Mouse (Mus musculus): ENCODE results near the gene Tmem97. TPM values are rescaled to one million over a fixed set of nuclear protein-coding genes. Genes with fewer than 3 reads are reported as not detected.
"Not testable (repeated sequence)": the region's sequence is repeated elsewhere in the genome, so short reads cannot be mapped to it uniquely, and the experiment has no call there.

The Tmem97 gene
- polyA plus RNA-seq, 1 experiment from 2014 or later = 73.5 TPM

GRCm38 (mm10) chr11:78549491-78549987, 1.0 kb downstream of the Tmem97 start:
- H3K9me3 ChIP-seq (replicated peaks) = no peaks in the 10 kb centered on the region
- H3K4me3 ChIP-seq (replicated peaks) = peak overlapping the region; percentile 64
- peak overlapping the region; percentile 78 for H3K4me2 ChIP-seq (replicated peaks)
- WGBS = 10% methylated on average over 5 of the region's 5 CpGs
- H3K27me3 ChIP-seq = no peaks in the 10 kb centered on the region
- H3K4me1 ChIP-seq = peaks cover 21% of the 10 kb centered on the region
- H3K9ac ChIP-seq = peak overlapping the region; percentile 53
- 0 out of 2 replicates have a peak overlapping the region, but pooled peaks have one; percentile 81 for H3K27ac ChIP-seq (replicated peaks)
- peaks cover 9% of the 10 kb centered on the region; the same call in 1 of the 2 replicates for H3K36me3 ChIP-seq
- ATAC-seq (ENCODE audit: insufficient number of reproducible peaks, low FRiP score, low TSS enrichment, low read depth) = no peak

DNA sequence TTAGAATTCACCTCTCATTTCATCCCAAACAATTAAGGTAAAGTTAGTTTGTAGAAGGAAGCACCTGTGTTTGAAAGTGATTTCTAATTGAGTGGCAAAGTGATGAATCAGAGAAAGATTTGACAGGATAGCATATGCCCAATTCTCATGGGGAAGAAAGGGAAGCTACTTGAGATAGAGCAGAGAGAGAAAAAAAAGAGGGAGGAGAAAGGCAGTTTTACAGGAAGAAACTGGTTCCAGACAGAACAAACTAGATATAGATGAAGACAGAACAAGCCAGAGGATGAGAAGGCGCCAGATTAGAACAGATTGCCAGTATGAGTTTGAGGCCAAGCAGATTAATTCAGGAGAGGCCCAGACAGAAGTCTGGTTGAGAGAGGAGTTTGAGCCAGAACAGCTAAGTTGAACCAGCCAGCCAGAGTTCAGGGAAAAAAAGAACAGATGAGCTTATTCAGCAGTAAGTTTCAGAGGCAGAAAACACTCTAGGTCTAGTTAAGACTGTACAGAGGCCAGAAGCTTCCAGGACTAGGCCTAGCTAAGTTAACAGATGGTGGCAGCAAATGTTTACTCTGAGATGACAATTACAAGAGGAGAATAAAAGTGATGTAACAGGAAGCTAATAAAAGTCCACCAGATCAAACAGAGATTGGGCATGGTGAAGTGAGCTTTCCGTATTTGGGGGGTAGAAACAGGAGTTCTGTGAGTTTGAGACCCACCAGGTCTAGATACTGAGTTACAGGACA, 2.7 kb downstream of the Tmem97 start:
- H3K4me3 ChIP-seq (replicated peaks) = no peak overlapping the region
- H3K9me3 ChIP-seq (replicated peaks) = no peaks in the 10 kb centered on the region
- no peak for ATAC-seq (ENCODE audit: insufficient number of reproducible peaks, low FRiP score, low TSS enrichment, low read depth)
- 89% methylated on average over 2 of the region's 2 CpGs for WGBS
- peaks cover 21% of the 10 kb centered on the region; the same call in 1 of the 2 replicates for H3K36me3 ChIP-seq
- H3K27ac ChIP-seq (replicated peaks) = no peak overlapping the region
- H3K4me2 ChIP-seq (replicated peaks) = no peak overlapping the region
- no peaks in the 10 kb centered on the region for H3K27me3 ChIP-seq
- no peak overlapping the region for H3K9ac ChIP-seq
- peaks cover 21% of the 10 kb centered on the region for H3K4me1 ChIP-seq

GRCm38 (mm10) chr11:78545181-78545580, 5.4 kb downstream of the Tmem97 start:
- no peak overlapping the region for H3K9ac ChIP-seq
- 64% methylated on average over 8 of the region's 8 CpGs for WGBS

GRCm38 (mm10) chr11:78544449-78545111, 6.0 kb downstream of the Tmem97 start:
- peaks cover 45% of the 10 kb centered on the region for H3K36me3 ChIP-seq
- ATAC-seq (ENCODE audit: insufficient number of reproducible peaks, low FRiP score, low TSS enrichment, low read depth) = no peak
- H3K4me1 ChIP-seq = peaks cover 14% of the 10 kb centered on the region
- H3K9ac ChIP-seq = no peak overlapping the region
- no peaks in the 10 kb centered on the region for H3K9me3 ChIP-seq (replicated peaks)
- H3K4me3 ChIP-seq (replicated peaks) = no peak overlapping the region
- no peak overlapping the region for H3K4me2 ChIP-seq (replicated peaks)
- WGBS = 91% methylated on average over 7 of the region's 7 CpGs
- H3K27ac ChIP-seq (replicated peaks) = no peak overlapping the region
- no peaks in the 10 kb centered on the region for H3K27me3 ChIP-seq

More at GRCm38 (mm10) chr11:78545181-78545580, 5.4 kb downstream of the Tmem97 start:
- no peak overlapping the region for H3K27ac ChIP-seq (replicated peaks)
- H3K36me3 ChIP-seq = peaks cover 39% of the 10 kb centered on the region
- no peaks in the 10 kb centered on the region for H3K9me3 ChIP-seq (replicated peaks)
- H3K4me2 ChIP-seq (replicated peaks) = no peak overlapping the region
- H3K4me3 ChIP-seq (replicated peaks) = no peak overlapping the region
- ATAC-seq (ENCODE audit: insufficient number of reproducible peaks, low FRiP score, low TSS enrichment, low read depth) = no peak
- H3K4me1 ChIP-seq = peaks cover 17% of the 10 kb centered on the region
- H3K27me3 ChIP-seq = no peaks in the 10 kb centered on the region

- H3K9me3 ChIP-seq (replicated peaks) = no peaks in the 10 kb centered on the region
- peaks cover 52% of the 10 kb centered on the region for H3K36me3 ChIP-seq
- H3K4me1 ChIP-seq = peaks cover 19% of the 10 kb centered on the region
- WGBS = 64% methylated on average over 3 of the region's 3 CpGs
- H3K4me3 ChIP-seq (replicated peaks) = no peak overlapping the region
- no peaks in the 10 kb centered on the region for H3K27me3 ChIP-seq
- no peak overlapping the region for H3K4me2 ChIP-seq (replicated peaks)
- H3K9ac ChIP-seq = no peak overlapping the region
- ATAC-seq (ENCODE audit: insufficient number of reproducible peaks, low FRiP score, low TSS enrichment, low read depth) = no peak
- peak overlapping the region; percentile 67; the same call in 1 of the 2 replicates for H3K27ac ChIP-seq (replicated peaks)
These were observed 10.2 kb downstream of the Tmem97 start for GRCm38 (mm10) chr11:78540358-78540757.

DNA sequence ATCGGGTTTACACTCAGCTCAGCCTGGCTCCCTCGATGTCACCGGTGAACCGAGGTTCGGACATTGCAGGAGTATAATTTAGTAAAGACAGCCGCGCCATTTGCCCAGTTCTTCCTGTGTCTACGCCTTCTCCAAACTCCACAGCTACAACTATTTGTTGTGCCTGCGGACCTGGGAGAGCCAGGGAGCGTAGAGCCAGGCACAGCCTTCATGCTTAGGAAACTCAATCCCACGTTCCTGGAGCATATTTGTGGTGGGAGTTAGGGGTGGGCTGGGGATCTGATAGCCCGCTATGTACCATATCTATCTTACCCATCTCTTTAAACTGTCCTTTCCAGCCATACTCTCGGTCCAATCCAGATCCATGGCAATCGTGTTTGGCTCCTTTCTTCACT, 13.9 kb downstream of the Tmem97 start:
- peak overlapping the region; percentile 94 for H3K4me3 ChIP-seq (replicated peaks)
- H3K27ac ChIP-seq (replicated peaks) = peak overlapping the region; percentile 96
- 1% methylated on average over 14 of the region's 14 CpGs for WGBS
- no peaks in the 10 kb centered on the region for H3K9me3 ChIP-seq (replicated peaks)
- peak overlapping the region; percentile 81 for H3K9ac ChIP-seq
- ATAC-seq (ENCODE audit: insufficient number of reproducible peaks, low FRiP score, low TSS enrichment, low read depth) = no peak
- H3K36me3 ChIP-seq = peaks cover 30% of the 10 kb centered on the region
- H3K27me3 ChIP-seq = no peaks in the 10 kb centered on the region
- H3K4me2 ChIP-seq (replicated peaks) = peak overlapping the region; percentile 82
- peaks cover 31% of the 10 kb centered on the region for H3K4me1 ChIP-seq

DNA sequence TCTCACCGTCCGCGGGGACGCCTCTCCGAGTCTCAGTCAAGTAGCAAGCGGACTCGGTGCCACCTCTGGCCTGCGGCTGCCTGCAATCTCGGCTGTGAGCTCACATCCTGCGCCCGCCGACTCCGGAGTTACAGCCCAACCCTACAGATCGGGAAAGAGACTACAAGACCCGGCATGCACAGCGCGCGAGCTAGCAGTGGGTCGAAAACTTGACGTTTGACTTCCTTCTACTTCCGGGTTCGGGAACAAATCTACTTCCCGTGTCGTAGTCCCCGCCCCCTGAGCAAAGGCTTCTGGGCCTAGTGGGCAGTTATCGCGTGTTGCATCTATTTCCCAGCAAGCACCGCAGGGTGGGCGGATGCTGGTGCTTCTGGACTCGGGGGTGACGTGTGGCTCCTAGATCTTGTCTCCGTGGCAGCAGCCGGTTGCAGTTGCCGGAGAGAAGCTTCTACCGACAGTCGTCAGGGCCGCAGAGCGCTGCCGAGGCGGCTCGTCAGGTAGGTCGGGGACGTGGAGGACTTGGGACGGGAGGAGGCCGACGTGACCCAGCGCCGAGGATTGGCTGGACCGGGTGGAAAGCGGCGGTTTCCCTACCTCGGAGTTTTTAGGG, 14.4 kb downstream of the Tmem97 start, which contains the start of the genes Tnfaip1 and Ift20:
Tnfaip1 (minus strand) TSS at position 253 of the 610 bp plus-strand sequence.
Ift20 (plus strand) TSS at position 282 of the 610 bp plus-strand sequence.
- Histone ChIP-seq H3K36me3 (peaks cover 27% of the 10 kb centered on the region), H3K4me1 (peaks cover 31% of the 10 kb centered on the region), H3K4me2 (replicated peaks) (peak within 1 kb of the TSS; percentile 82), H3K27me3 (no peaks in the 10 kb centered on the region), H3K4me3 (replicated peaks) (peak within 1 kb of the TSS; percentile 94), H3K9me3 (replicated peaks) (no peaks in the 10 kb centered on the region), H3K9ac (peak within 1 kb of the TSS; percentile 85), H3K27ac (replicated peaks) (peak within 1 kb of the TSS; percentile 98)
- under 1% methylated on average over 52 of the region's 52 CpGs for WGBS
- peak; percentile 98 for ATAC-seq (ENCODE audit: insufficient number of reproducible peaks, low FRiP score, low TSS enrichment, low read depth)

DNA sequence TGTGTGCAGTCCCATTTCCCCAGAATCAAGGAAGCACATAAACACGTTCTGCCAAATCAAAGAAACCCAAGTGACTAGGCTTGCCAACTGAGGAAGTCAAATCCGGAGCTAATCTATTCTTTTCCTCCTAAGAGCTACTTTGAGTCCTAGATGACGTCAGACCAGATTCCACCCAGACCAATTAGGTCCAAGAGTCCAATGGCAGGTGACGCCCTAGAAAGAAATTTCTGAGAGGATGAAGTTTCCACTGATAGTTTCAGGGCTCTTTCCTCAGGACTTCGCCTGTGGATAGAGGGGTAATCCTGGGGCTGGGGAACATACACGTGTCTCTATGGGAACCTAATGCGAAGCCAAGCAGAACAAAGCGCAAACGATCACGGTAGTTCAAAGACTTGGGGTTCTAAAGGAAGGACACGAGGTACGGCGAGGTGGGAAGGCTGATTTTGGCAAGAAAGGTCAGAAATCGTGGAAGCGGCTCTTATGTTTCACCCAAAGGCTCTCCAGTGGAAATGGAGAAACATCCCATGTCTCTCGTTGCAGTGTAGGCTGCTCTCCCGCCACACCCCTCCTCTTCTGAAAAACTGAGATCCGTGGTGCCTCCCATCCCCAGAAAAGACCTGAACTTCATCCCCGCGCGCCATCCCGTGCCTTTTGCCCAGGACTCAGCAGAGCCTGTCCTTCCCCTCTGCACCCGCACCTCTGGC, 15.0 kb downstream of the Tmem97 start:
- Histone ChIP-seq H3K4me2 (replicated peaks) (peak overlapping the region; percentile 82), H3K4me3 (replicated peaks) (peak overlapping the region; percentile 94), H3K36me3 (peaks cover 20% of the 10 kb centered on the region), H3K9ac (peak overlapping the region; percentile 85), H3K27me3 (no peaks in the 10 kb centered on the region), H3K9me3 (replicated peaks) (no peaks in the 10 kb centered on the region), H3K4me1 (peaks cover 31% of the 10 kb centered on the region), H3K27ac (replicated peaks) (peak overlapping the region; percentile 98)
- ATAC-seq (ENCODE audit: insufficient number of reproducible peaks, low FRiP score, low TSS enrichment, low read depth) = peak; percentile 49
- under 1% methylated on average over 23 of the region's 23 CpGs for WGBS

GRCm38 (mm10) chr11:78534516-78534915, 16.1 kb downstream of the Tmem97 start:
- Histone ChIP-seq H3K4me1 (peaks cover 31% of the 10 kb centered on the region), H3K9ac (no peak overlapping the region), H3K4me2 (replicated peaks) (peak overlapping the region; percentile 82), H3K36me3 (peaks cover 19% of the 10 kb centered on the region), H3K9me3 (replicated peaks) (no peaks in the 10 kb centered on the region), H3K27ac (replicated peaks) (no peak overlapping the region), H3K27me3 (no peaks in the 10 kb centered on the region), H3K4me3 (replicated peaks) (peak overlapping the region; percentile 94)
- WGBS = 79% methylated on average over 4 of the region's 4 CpGs
- no peak for ATAC-seq (ENCODE audit: insufficient number of reproducible peaks, low FRiP score, low TSS enrichment, low read depth)

DNA sequence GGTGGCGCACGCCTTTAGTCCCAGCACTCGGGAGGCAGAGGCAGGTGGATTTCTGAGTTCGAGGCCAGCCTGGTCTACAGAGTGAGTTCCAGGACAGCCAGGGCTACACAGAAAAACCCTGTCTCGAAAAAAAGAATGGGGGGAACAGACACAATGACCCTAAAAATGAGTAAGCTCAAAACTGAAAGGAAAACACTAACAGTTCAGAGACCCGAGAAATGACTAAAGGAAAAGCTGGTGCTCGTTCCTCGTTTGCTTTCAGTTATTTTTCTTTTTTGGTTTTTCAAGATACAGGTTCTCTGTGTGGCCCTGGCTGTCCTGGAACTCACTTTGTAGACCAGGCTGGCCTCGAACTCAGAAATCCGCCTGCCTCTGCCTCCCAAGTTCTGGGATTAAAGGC, 19.1 kb downstream of the Tmem97 start:
- not testable (repeated sequence) for H3K4me2 ChIP-seq (replicated peaks); H3K27ac ChIP-seq (replicated peaks); H3K27me3 ChIP-seq; H3K4me3 ChIP-seq (replicated peaks); ATAC-seq (ENCODE audit: insufficient number of reproducible peaks, low FRiP score, low TSS enrichment, low read depth); H3K9me3 ChIP-seq (replicated peaks); H3K9ac ChIP-seq
- 94% methylated on average over 10 of the region's 10 CpGs for WGBS
- peaks cover 38% of the 10 kb centered on the region for H3K36me3 ChIP-seq
- H3K4me1 ChIP-seq = peaks cover 13% of the 10 kb centered on the region

Data from embryonic facial prominence, embryonic 15.5 days (tissue).